Mouse (Mus musculus) brain, embryonic 18.5 days (tissue): ENCODE results near the gene Hspa4l.
A peak's percentile ranks its signal among the peaks of the same experiment; 100 is the strongest.

Source experiments
- DNase-seq: peaks from one replicate; pipeline ENCODE4 v3.0.0-alpha.2; 2012; ENCODE audit warnings: low read depth, low spot score

The Hspa4l gene

GRCm38 (mm10) chr3:40744024-40744835, at the start of gene Hspa4l:
Gene Hspa4l, plus strand, starts transcription at chr3:40744495.
- peak; percentile 37 for DNase-seq

- DNase-seq = no peak
Measured at GRCm38 (mm10) chr3:40695162-40695561, 49.1 kb upstream of the Hspa4l start.

- DNase-seq = no peak
Measured at GRCm38 (mm10) chr3:40698834-40699233, 45.5 kb upstream of the Hspa4l start.

- DNase-seq = no peak
Measured at GRCm38 (mm10) chr3:40704816-40705430, 39.4 kb upstream of the Hspa4l start.

GRCm38 (mm10) chr3:40708655-40709054, 35.6 kb upstream of the Hspa4l start, which contains the start of gene Slc25a31:
Gene Slc25a31, plus strand, starts transcription at chr3:40708855.
- no peak for DNase-seq

- DNase-seq = no peak
Measured at GRCm38 (mm10) chr3:40716056-40716455, 28.2 kb upstream of the Hspa4l start.

GRCm38 (mm10) chr3:40719022-40719421, 25.3 kb upstream of the Hspa4l start:
- no peak for DNase-seq

GRCm38 (mm10) chr3:40738381-40738912, 5.8 kb upstream of the Hspa4l start:
- DNase-seq = no peak

- peak; percentile 73 for DNase-seq
Measured at GRCm38 (mm10) chr3:40744836-40745660, 753 bp downstream of the Hspa4l start.

GRCm38 (mm10) chr3:40745661-40746547, 1.6 kb downstream of the Hspa4l start:
- DNase-seq = no peak

- no peak for DNase-seq
Measured at GRCm38 (mm10) chr3:40760746-40761145, 16.5 kb downstream of the Hspa4l start.

GRCm38 (mm10) chr3:40761312-40761711, 17.0 kb downstream of the Hspa4l start:
- DNase-seq = no peak

- no peak for DNase-seq
Measured at GRCm38 (mm10) chr3:40793783-40794182, 49.5 kb downstream of the Hspa4l start.

- DNase-seq = no peak
Measured at GRCm38 (mm10) chr3:40798054-40798453, 53.8 kb downstream of the Hspa4l start.

GRCm38 (mm10) chr3:40798500-40798899, 54.2 kb downstream of the Hspa4l start:
- DNase-seq = no peak

- DNase-seq = peak; percentile 87
Measured at GRCm38 (mm10) chr3:40799530-40800372, 55.5 kb downstream of the Hspa4l start, which contains the start of gene Plk4. Gene Plk4, plus strand, starts transcription at chr3:40800019.

GRCm38 (mm10) chr3:40800373-40800823, 56.1 kb downstream of the Hspa4l start:
- no peak for DNase-seq

GRCm38 (mm10) chr3:40806871-40807270, 62.6 kb downstream of the Hspa4l start:
- DNase-seq = no peak

GRCm38 (mm10) chr3:40808686-40809085, 64.4 kb downstream of the Hspa4l start:
- no peak for DNase-seq

- DNase-seq = no peak
Measured at GRCm38 (mm10) chr3:40809894-40810293, 65.6 kb downstream of the Hspa4l start.
